39 mouse cellular contexts compared by ENCODE assay signal in the genomic region with DNA sequence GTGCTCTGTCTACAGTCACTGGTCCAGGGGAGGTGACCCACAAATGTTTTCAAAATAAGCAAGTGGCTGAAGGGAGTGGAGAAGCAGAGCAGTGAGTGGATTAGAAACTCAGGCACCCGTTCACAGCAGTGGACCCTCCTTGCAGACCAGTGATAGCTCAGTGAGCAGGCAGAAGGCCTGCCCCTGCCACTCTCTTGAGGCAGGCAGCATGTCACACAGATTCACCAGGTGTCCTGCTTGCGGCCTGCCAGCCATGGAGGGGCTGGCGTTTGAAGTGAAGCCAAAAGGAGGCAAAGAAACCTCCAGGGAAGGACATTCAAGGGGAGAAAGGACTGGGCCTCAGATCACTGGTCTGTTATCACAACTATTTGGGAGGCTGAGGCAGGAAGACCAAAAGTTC. TPM values are rescaled to one million over a fixed set of nuclear protein-coding genes. Genes with fewer than 3 reads are reported as not detected.
DNase-seq lines count a peak whose midpoint lies in the region; ATAC-seq and TF ChIP-seq lines count a peak whose summit lies in the region.
"Had no signal": no experiment of that assay in that cellular context is flagged by ENCODE, and none has a peak within 500 bp of the region (broad histone marks: within the 10 kb centered on the region; RNA-seq: fewer than 3 reads in every experiment).

No protein-coding gene starts in this region.

- TF ChIP-seq CTCF in midbrain, postnatal 0 days (IDR thresholded peaks at IDR 0.05) = no peak

- no peak for ATAC-seq in forebrain, embryonic 11.5 days (replicated peaks; ENCODE audit: low FRiP score)
- no peak for ATAC-seq in liver, embryonic 12.5 days
- ATAC-seq in liver, embryonic 11.5 days (replicated peaks; ENCODE audit: low FRiP score) = no peak
- ATAC-seq in midbrain, postnatal 0 days (ENCODE audit: low FRiP score) = no peak
- ATAC-seq: forebrain, embryonic 16.5 days; intestine, postnatal 0 days; midbrain, embryonic 13.5 days; Patski had no signal

- no peak overlapping the region for H3K4me3 ChIP-seq in forebrain, embryonic 10.5 days
- H3K4me3 ChIP-seq in forebrain, embryonic 11.5 days (ENCODE audit: low read depth, low read length) = no peak overlapping the region
- H3K4me3 ChIP-seq in liver, embryonic 12.5 days = no peak overlapping the region
- no peak overlapping the region for H3K4me3 ChIP-seq in liver, embryonic 11.5 days (ENCODE audit: low read depth, low read length)
- H3K4me3 ChIP-seq in midbrain, postnatal 0 days (ENCODE audit: low read depth, low read length) = no peak overlapping the region
- H3K4me3 ChIP-seq: embryonic facial prominence, embryonic 15.5 days; left cerebral cortex, adult 2 months; neural tube, embryonic 15.5 days had no signal

- no peaks in the 10 kb centered on the region for H3K27me3 ChIP-seq in forebrain, embryonic 10.5 days (ENCODE audit: poor library complexity, severe bottlenecking)
- H3K27me3 ChIP-seq in forebrain, embryonic 11.5 days (ENCODE audit: control insufficient read depth, insufficient read depth, low read length) = no peaks in the 10 kb centered on the region
- H3K27me3 ChIP-seq in liver, embryonic 12.5 days (replicated peaks) = peaks cover 50% of the 10 kb centered on the region
- peaks cover 14% of the 10 kb centered on the region for H3K27me3 ChIP-seq in liver, embryonic 11.5 days (replicated peaks; ENCODE audit: control insufficient read depth, insufficient read depth, low read length)
- H3K27me3 ChIP-seq in midbrain, postnatal 0 days (ENCODE audit: insufficient read depth, low read length) = no peaks in the 10 kb centered on the region
- H3K27me3 ChIP-seq: embryonic facial prominence, embryonic 15.5 days; hindbrain, embryonic 13.5 days; limb, embryonic 12.5 days; midbrain, embryonic 13.5 days; neural tube, embryonic 15.5 days; Patski had no signal

- H3K9ac ChIP-seq in forebrain, embryonic 11.5 days (ENCODE audit: low read length) = no peak overlapping the region
- H3K9ac ChIP-seq in liver, embryonic 12.5 days = no peak overlapping the region
- no peak overlapping the region for H3K9ac ChIP-seq in liver, embryonic 11.5 days (ENCODE audit: low read depth, low read length)
- H3K9ac ChIP-seq in midbrain, postnatal 0 days (replicated peaks; ENCODE audit: low read length, poor library complexity, severe bottlenecking) = no peak overlapping the region
- H3K9ac ChIP-seq: embryonic facial prominence, embryonic 15.5 days; liver, embryonic 14.5 days; midbrain, embryonic 13.5 days; neural tube, embryonic 15.5 days had no signal

- peak; percentile 12 for DNase-seq in forebrain, embryonic 10.5 days (ENCODE audit: extremely low spot score, low spot score)
- no peak for DNase-seq in forebrain, embryonic 11.5 days (ENCODE audit: low spot score)
- peak; percentile 4 for DNase-seq in heart, postnatal 4 days
- DNase-seq in heart, postnatal 14 days = no peak
- DNase-seq in liver, embryonic 11.5 days (ENCODE audit: low spot score) = no peak
- no peak for DNase-seq in midbrain, postnatal 0 days (ENCODE audit: low spot score)
- DNase-seq: adrenal gland, postnatal 36 days; cerebellum, adult 2 months; cerebellum, postnatal 14 days; kidney, postnatal 25 days; lung, adult 2 months; lung, postnatal 10 days; retina, postnatal 1 day; right cerebral cortex, postnatal 14 days; thymus, adult 18-20 months; thymus, postnatal 25 days had no signal

- intact Hi-C loops in heart, postnatal 14 days (cut with DNase I) = no loop called here

- H3K27ac ChIP-seq in forebrain, embryonic 10.5 days = no peak overlapping the region
- H3K27ac ChIP-seq in forebrain, embryonic 11.5 days (ENCODE audit: low read depth, low read length) = no peak overlapping the region
- no peak overlapping the region for H3K27ac ChIP-seq in liver, embryonic 12.5 days
- H3K27ac ChIP-seq in liver, embryonic 11.5 days (ENCODE audit: low read depth, low read length) = no peak overlapping the region
- no peak overlapping the region for H3K27ac ChIP-seq in midbrain, postnatal 0 days (ENCODE audit: low read depth, low read length)
- H3K27ac ChIP-seq: embryonic facial prominence, embryonic 10.5 days; embryonic facial prominence, embryonic 15.5 days; hindbrain, embryonic 13.5 days; left cerebral cortex, adult 2 months; limb, embryonic 12.5 days; liver, embryonic 14.5 days; macrophage; midbrain, embryonic 13.5 days; neural tube, embryonic 15.5 days had no signal

- H3K4me2 ChIP-seq in forebrain, embryonic 11.5 days (ENCODE audit: low read depth, low read length, severe bottlenecking) = no peak overlapping the region
- 0 out of 2 replicates have a peak overlapping the region, but pooled peaks have one; percentile 95 for H3K4me2 ChIP-seq in liver, embryonic 12.5 days
- H3K4me2 ChIP-seq in liver, embryonic 11.5 days = no peak overlapping the region
- H3K4me2 ChIP-seq in midbrain, postnatal 0 days (ENCODE audit: low read depth, low read length, poor library complexity, severe bottlenecking) = no peak overlapping the region
- H3K4me2 ChIP-seq: embryonic facial prominence, embryonic 15.5 days had no signal

- peaks cover 63% of the 10 kb centered on the region for H3K36me3 ChIP-seq in forebrain, embryonic 10.5 days (replicated peaks)
- H3K36me3 ChIP-seq in forebrain, embryonic 11.5 days (ENCODE audit: control insufficient read depth, insufficient read depth, low read length) = peaks cover 19% of the 10 kb centered on the region
- H3K36me3 ChIP-seq in liver, embryonic 12.5 days = peaks cover 55% of the 10 kb centered on the region
- H3K36me3 ChIP-seq in liver, embryonic 11.5 days (ENCODE audit: control insufficient read depth, insufficient read depth, low read length) = peaks cover 40% of the 10 kb centered on the region
- peaks cover 43% of the 10 kb centered on the region for H3K36me3 ChIP-seq in midbrain, postnatal 0 days (ENCODE audit: insufficient read depth, low read length)

- peaks cover 46% of the 10 kb centered on the region for H3K4me1 ChIP-seq in forebrain, embryonic 10.5 days
- H3K4me1 ChIP-seq in forebrain, embryonic 11.5 days (replicated peaks; ENCODE audit: control insufficient read depth, insufficient read depth, low read length) = peaks cover 10% of the 10 kb centered on the region; the same call in 1 of the 2 replicates
- peaks cover 63% of the 10 kb centered on the region for H3K4me1 ChIP-seq in liver, embryonic 12.5 days
- peaks cover 37% of the 10 kb centered on the region for H3K4me1 ChIP-seq in liver, embryonic 11.5 days (replicated peaks; ENCODE audit: control insufficient read depth, insufficient read depth, low read length)
- H3K4me1 ChIP-seq in midbrain, postnatal 0 days (ENCODE audit: insufficient read depth, low read length) = peaks cover 5% of the 10 kb centered on the region; the same call in 1 of the 2 replicates

- 88% methylated on average over 3 of the region's 3 CpGs for WGBS in forebrain, embryonic 10.5 days
- 84% methylated on average over 3 of the region's 3 CpGs for WGBS in forebrain, embryonic 11.5 days
- 74% methylated on average over 3 of the region's 3 CpGs for WGBS in liver, embryonic 12.5 days (ENCODE audit: insufficient replicate concordance)
- WGBS in liver, embryonic 11.5 days = 88% methylated on average over 3 of the region's 3 CpGs
- 78% methylated on average over 3 of the region's 3 CpGs for WGBS in midbrain, postnatal 0 days

- H3K9me3 ChIP-seq in forebrain, embryonic 10.5 days = no peaks in the 10 kb centered on the region
- no peaks in the 10 kb centered on the region for H3K9me3 ChIP-seq in forebrain, embryonic 11.5 days (ENCODE audit: control insufficient read depth, low read length)
- no peaks in the 10 kb centered on the region for H3K9me3 ChIP-seq in liver, embryonic 12.5 days (replicated peaks)
- no peaks in the 10 kb centered on the region for H3K9me3 ChIP-seq in liver, embryonic 11.5 days (ENCODE audit: control insufficient read depth, low read length)
- no peaks in the 10 kb centered on the region for H3K9me3 ChIP-seq in midbrain, postnatal 0 days (ENCODE audit: low read length)
- H3K9me3 ChIP-seq: embryonic facial prominence, embryonic 10.5 days; embryonic facial prominence, embryonic 15.5 days; hindbrain, embryonic 13.5 days; limb, embryonic 12.5 days; midbrain, embryonic 13.5 days; neural tube, embryonic 15.5 days had no signal

RNA-seq across cellular contexts. Expression of gene Dmwd, which starts 2.7 kb away (rescaled TPM):
- 14.4 and 16.3 TPM in 2 replicates for polyA plus RNA-seq in forebrain, embryonic 10.5 days (2016; fragmentation: Nextera tagmentation; extraction: Ambion mirVana)
- polyA plus RNA-seq in forebrain, embryonic 11.5 days (2014; fragmentation: Nextera tagmentation; extraction: Ambion mirVana) = 20.9 and 25.4 TPM in 2 replicates
- 10 to 100 TPM; 60.3 to 62.9 TPM for total RNA-seq in heart, postnatal 4 days (2021)
- 10 to 100 TPM; 42.1 to 45.1 TPM for total RNA-seq in heart, postnatal 14 days (2021)
- 7.4 and 7.9 TPM in 2 replicates for polyA plus RNA-seq in liver, embryonic 12.5 days (2016; fragmentation: Nextera tagmentation; extraction: Ambion mirVana)
- polyA plus RNA-seq in liver, embryonic 11.5 days (2014; fragmentation: Nextera tagmentation; extraction: Ambion mirVana) = 10.2 and 12.8 TPM in 2 replicates
- 134 and 136 TPM in 2 replicates for total RNA-seq in midbrain, postnatal 0 days (2014; rRNA removed)
- polyA plus RNA-seq in midbrain, postnatal 0 days (2015; fragmentation: Nextera tagmentation; extraction: Ambion mirVana) = 33.1 and 35.4 TPM in 2 replicates

RNA-seq across cellular contexts. Expression of gene Dmpk, which starts 4.9 kb away (rescaled TPM):
- 8.3 and 9.1 TPM in 2 replicates for polyA plus RNA-seq in forebrain, embryonic 10.5 days (2016; fragmentation: Nextera tagmentation; extraction: Ambion mirVana)
- polyA plus RNA-seq in forebrain, embryonic 11.5 days (2014; fragmentation: Nextera tagmentation; extraction: Ambion mirVana) = 12.4 and 13.8 TPM in 2 replicates
- total RNA-seq in heart, postnatal 4 days (2021) = 100 to 1,000 TPM; 188 to 201 TPM
- total RNA-seq in heart, postnatal 14 days (2021) = 100 to 1,000 TPM; 473 to 516 TPM
- 8.5 and 9.8 TPM in 2 replicates for polyA plus RNA-seq in liver, embryonic 12.5 days (2016; fragmentation: Nextera tagmentation; extraction: Ambion mirVana)
- polyA plus RNA-seq in liver, embryonic 11.5 days (2014; fragmentation: Nextera tagmentation; extraction: Ambion mirVana) = 12.4 and 13.9 TPM in 2 replicates
- total RNA-seq in midbrain, postnatal 0 days (2014; rRNA removed) = 12.3 and 32.1 TPM in 2 replicates
- polyA plus RNA-seq in midbrain, postnatal 0 days (2015; fragmentation: Nextera tagmentation; extraction: Ambion mirVana) = 4.0 and 5.1 TPM in 2 replicates
- total RNA-seq: monocyte, adult 5-6 weeks had no signal

RNA-seq across cellular contexts. Expression of gene Six5, which starts 15.7 kb away (rescaled TPM):
- polyA plus RNA-seq in forebrain, embryonic 10.5 days (2016; fragmentation: Nextera tagmentation; extraction: Ambion mirVana) = 6.7 and 7.4 TPM in 2 replicates
- 9.9 and 10.8 TPM in 2 replicates for polyA plus RNA-seq in forebrain, embryonic 11.5 days (2014; fragmentation: Nextera tagmentation; extraction: Ambion mirVana)
- total RNA-seq in heart, postnatal 4 days (2021) = 10 to 100 TPM; 10.3 to 10.4 TPM
- 1 to 10 TPM; 9.0 to 9.1 TPM for total RNA-seq in heart, postnatal 14 days (2021)
- 1.8 TPM in 2 replicates for polyA plus RNA-seq in liver, embryonic 12.5 days (2016; fragmentation: Nextera tagmentation; extraction: Ambion mirVana)
- polyA plus RNA-seq in liver, embryonic 11.5 days (2014; fragmentation: Nextera tagmentation; extraction: Ambion mirVana) = 3.7 and 4.3 TPM in 2 replicates
- 5.4 and 8.2 TPM in 2 replicates for total RNA-seq in midbrain, postnatal 0 days (2014; rRNA removed)
- 1.2 and 1.4 TPM in 2 replicates for polyA plus RNA-seq in midbrain, postnatal 0 days (2015; fragmentation: Nextera tagmentation; extraction: Ambion mirVana)
- total RNA-seq: monocyte, adult 5-6 weeks had no signal

RNA-seq across cellular contexts. Expression of gene Rsph6a, which starts 24.2 kb away (rescaled TPM):
- polyA plus RNA-seq in forebrain, embryonic 10.5 days (2016; fragmentation: Nextera tagmentation; extraction: Ambion mirVana) = not detected in 2 replicates
- polyA plus RNA-seq in forebrain, embryonic 11.5 days (2014; fragmentation: Nextera tagmentation; extraction: Ambion mirVana) = not detected in 2 replicates
- total RNA-seq in heart, postnatal 4 days (2021) = not detected
- not detected for total RNA-seq in heart, postnatal 14 days (2021)
- not detected in 2 replicates for polyA plus RNA-seq in liver, embryonic 12.5 days (2016; fragmentation: Nextera tagmentation; extraction: Ambion mirVana)
- not detected in 2 replicates for polyA plus RNA-seq in liver, embryonic 11.5 days (2014; fragmentation: Nextera tagmentation; extraction: Ambion mirVana)
- not detected in 2 replicates for total RNA-seq in midbrain, postnatal 0 days (2014; rRNA removed)
- polyA plus RNA-seq in midbrain, postnatal 0 days (2015; fragmentation: Nextera tagmentation; extraction: Ambion mirVana) = 0.57 and 0.75 TPM in 2 replicates
- total RNA-seq: adrenal gland, postnatal 36 days; gastrocnemius, adult 8-10 months; layer of hippocampus, adult 18-20 months; megakaryocyte-erythroid progenitor cell, adult 5-6 weeks; monocyte, adult 5-6 weeks had no signal
- polyA plus RNA-seq: embryonic facial prominence, embryonic 10.5 days; embryonic facial prominence, embryonic 15.5 days; heart, embryonic 11.5 days; heart, postnatal 0 days; hindbrain, embryonic 13.5 days; intestine, postnatal 0 days; kidney, embryonic 14.5 days; limb, embryonic 12.5 days; liver, embryonic 14.5 days; lung, adult 2 months; macrophage; Patski; small intestine, adult 2 months; stomach, embryonic 14.5 days had no signal

RNA-seq across cellular contexts. Expression of gene Gm4969, which starts 39.4 kb away (rescaled TPM):
- 0.81 and 1.1 TPM in 2 replicates for polyA plus RNA-seq in forebrain, embryonic 10.5 days (2016; fragmentation: Nextera tagmentation; extraction: Ambion mirVana)
- polyA plus RNA-seq in forebrain, embryonic 11.5 days (2014; fragmentation: Nextera tagmentation; extraction: Ambion mirVana) = 1.2 and 1.4 TPM in 2 replicates
- total RNA-seq in heart, postnatal 4 days (2021) = under 1 TPM; 0.33 to 0.56 TPM
- under 1 TPM in 1 of 2 experiments, not detected in 1; 0.12 TPM for total RNA-seq in heart, postnatal 14 days (2021)
- 0.55 and 0.66 TPM in 2 replicates for polyA plus RNA-seq in liver, embryonic 12.5 days (2016; fragmentation: Nextera tagmentation; extraction: Ambion mirVana)
- 1.2 and 1.9 TPM in 2 replicates for polyA plus RNA-seq in liver, embryonic 11.5 days (2014; fragmentation: Nextera tagmentation; extraction: Ambion mirVana)
- 9.4 and 9.6 TPM in 2 replicates for total RNA-seq in midbrain, postnatal 0 days (2014; rRNA removed)
- polyA plus RNA-seq in midbrain, postnatal 0 days (2015; fragmentation: Nextera tagmentation; extraction: Ambion mirVana) = 12.7 and 12.9 TPM in 2 replicates
- total RNA-seq: adrenal gland, postnatal 36 days; gastrocnemius, adult 8-10 months; MEL; monocyte, adult 5-6 weeks had no signal
- polyA plus RNA-seq: lung, adult 2 months; macrophage; small intestine, adult 2 months had no signal

Comparison
In these comparisons a context has a peak if more than half of its experiments do, and no peak if none do; other contexts are left out.
1. DNase-seq: peak in forebrain, embryonic 10.5 days (single experiment) and heart, postnatal 4 days (single experiment); none in forebrain, embryonic 11.5 days (single experiment), heart, postnatal 14 days (0 of 2), liver, embryonic 11.5 days (single experiment) and midbrain, postnatal 0 days (single experiment).